Mouse (Mus musculus): ENCODE measurements around the gene Eif3d.

Gene Eif3d

DNA sequence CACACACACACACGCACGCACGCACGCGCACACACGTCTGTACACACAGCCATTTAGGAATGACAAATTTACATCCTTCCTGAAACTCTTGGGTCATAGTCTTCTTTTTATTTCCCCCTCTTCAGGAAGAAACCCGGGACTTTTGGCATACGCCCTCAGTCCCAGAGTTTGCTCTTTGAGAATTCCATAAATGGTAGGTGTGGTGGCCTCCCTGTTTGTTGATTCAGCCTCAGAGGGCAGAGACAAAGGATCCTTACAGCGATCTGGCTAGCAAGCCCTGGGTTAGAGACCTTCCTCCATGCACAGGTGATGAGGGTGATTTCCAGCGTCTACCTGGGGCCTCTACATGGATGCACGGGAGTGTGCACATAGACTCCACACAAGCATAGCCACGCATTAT, 51.2 kb downstream of the Eif3d start:
- no peak for DNase-seq (ENCODE audit: low spot score)

DNA sequence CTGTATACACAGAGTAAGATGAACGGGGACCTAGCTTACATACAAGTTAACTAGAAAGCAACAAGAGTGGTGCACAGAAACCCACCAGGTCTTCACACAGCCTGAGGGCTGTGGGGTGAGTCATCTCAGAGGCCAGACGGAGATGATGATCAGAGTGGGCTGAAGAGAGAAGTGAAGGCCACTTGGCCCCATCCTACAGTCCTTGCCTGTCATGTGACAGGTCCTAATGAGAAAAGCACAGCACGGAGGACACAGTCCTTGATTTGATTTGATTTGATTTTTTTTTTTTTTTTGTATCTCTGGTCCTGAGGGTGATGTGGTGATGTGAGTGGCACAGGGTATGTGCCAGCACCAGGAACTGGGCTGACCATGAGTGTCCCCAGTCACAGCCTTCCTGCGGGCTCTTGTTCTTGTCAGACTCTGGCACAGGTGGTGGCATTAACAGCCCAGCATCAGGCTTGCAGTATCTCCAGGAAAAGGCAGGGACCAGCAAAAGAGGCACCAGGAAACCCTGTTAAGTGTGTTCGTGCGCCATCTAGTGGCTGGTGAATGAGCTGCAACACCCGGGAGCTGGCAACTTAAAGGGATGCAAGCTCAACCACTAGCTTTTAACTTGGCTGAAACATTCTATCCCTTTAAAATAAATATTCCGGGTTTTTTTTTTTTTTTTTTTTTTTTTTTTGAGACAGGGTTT, 53.6 kb downstream of the Eif3d start:
- DNase-seq (ENCODE audit: low spot score), result peak; percentile 87

DNA sequence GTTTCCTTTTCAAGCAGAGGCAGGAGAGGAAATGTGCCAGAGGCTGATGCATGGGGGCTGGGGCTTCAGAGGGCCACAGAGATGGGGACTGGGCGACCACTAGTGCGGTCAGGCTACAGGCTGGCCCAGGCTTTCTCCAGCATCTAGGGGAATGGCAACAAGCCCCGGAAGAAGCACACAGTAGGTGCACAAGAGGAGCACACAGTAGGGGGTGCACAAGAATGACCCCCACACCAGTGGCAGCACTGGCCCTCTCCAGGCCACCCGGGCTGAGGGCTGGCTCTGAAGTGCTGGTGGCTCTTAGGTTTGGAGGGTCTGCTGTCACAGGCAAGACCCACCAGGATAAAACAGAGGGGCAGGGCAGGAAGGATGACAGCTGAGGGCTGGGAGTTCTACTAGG, 55.3 kb downstream of the Eif3d start:
- DNase-seq (ENCODE audit: low spot score), result no peak

DNA sequence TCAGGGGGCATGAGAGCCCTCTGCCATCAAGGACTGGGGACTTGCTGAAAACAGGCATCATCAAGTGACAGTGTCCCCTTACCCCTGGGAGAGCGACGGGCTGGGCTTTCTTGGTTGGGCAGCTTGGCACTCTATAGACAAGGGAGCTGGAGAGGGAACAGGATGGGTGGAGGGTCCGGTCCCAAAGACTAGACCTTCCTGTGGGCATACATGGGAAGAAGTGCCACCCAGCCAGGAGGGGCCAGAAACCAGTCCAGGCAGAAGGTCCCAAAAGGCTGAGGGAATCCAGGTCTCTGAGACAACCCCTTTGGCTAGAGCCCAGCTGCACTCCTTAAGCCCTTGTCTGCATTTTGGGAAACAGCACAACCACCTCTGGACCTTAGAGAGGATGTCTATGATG, 56.1 kb downstream of the Eif3d start:
- no peak for DNase-seq (ENCODE audit: low spot score)

DNA sequence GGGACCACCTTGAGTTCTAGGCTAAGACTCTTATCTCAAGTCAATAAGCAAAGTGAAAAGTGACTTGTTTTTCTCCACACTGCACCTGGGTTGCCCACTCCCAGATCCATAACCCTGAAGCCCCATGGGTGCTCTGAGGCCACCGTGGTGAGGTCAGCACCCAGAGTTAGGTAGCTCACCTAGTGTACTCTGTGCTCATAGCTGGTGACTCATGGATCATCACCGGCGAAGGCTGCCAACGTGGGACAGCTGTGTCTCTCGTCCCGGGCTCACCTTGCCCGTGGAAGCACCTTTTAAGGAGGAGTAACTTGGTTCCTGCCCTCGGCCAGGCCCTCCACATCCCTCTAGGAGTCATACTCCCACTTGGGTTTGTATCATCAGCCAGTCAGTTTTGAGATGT, 57.6 kb downstream of the Eif3d start:
- no peak for DNase-seq (ENCODE audit: low spot score)

DNA sequence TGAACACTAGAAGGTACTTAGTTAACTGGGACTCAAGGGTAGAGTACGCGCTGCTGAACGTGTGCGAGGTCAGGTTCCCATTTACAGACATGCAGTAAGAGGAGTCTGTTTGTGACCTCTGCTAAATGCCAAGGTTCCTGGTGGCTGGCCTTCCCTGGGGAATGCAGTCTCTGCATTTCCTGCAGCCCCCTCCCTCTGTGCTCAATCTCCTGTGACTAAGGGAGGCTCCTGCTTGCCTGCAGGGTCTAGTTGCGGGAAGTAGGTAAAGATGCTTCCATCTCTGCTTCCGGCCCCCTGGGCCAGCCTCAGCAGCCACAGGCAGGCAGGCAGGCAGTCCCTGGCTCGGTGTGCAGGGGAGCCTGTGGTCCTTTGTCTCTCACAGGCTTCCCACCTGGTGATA, 58.0 kb downstream of the Eif3d start:
- no peak for DNase-seq (ENCODE audit: low spot score)

DNA sequence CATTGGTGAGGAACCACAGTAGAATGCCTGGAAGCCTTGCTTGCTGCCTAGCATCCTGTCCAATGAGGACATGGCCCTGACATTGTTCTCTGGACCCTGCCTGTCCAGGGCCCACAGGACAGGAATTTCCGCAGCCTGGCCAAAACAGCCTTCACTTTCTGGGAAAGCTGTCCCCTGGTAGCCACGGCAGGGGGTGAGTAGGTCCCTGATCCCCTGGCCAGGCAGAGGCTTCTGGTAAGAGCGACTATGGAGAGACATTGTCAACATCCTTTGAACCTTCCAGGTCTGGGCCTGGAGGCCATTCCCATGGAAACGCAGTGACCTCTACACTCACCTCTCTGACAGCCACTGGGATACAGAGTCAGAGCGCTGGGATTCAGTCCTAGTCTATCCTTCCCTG, 58.6 kb downstream of the Eif3d start:
- no peak for DNase-seq (ENCODE audit: low spot score)

DNA sequence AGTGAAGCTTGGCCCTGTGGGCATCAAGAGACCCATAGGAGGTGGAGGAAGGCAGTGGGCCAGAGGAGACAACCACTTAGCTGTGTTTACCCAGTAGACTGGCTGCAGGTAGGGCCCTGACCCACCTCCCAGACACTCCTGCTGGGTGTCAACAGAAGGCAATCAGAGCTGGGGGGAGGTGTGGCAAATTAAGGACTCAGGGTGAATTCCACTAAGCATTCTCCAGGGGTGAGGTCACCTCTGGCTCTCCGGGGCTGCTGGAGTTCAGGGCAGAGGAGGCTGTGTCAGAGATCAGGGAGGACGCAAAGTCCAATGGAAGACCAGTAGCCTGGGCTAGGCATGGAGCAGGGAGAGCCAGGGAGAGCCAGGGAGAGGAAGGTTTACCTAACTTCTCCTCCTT, 59.5 kb downstream of the Eif3d start:
- DNase-seq (ENCODE audit: low spot score), result no peak
